Mouse (Mus musculus) heart, postnatal 10 days (tissue): Measurements from ENCODE around the gene Zbtb17. TPM values are rescaled to one million over a fixed set of nuclear protein-coding genes. Genes with fewer than 3 reads are reported as not detected.

ENCODE experiments used
- DNase-seq, 2 experiments: peaks; one replicate each; pipeline ENCODE4 v3.0.0; 2021
- intact Hi-C: fragments of 180-260 bp; cut with DNase I; formaldehyde crosslinking; loops from one replicate; pipeline ENCODE4 v1.15.1; 2025
- total RNA-seq, 2 experiments: library from RNA; stranded (reverse); gene quantifications; 2 replicates each; pipeline ENCODE4 v1.2.3; 2021

Zbtb17 gene
- total RNA-seq, 2 experiments from 2014 or later: 18.0 to 21.9 TPM

DNA sequence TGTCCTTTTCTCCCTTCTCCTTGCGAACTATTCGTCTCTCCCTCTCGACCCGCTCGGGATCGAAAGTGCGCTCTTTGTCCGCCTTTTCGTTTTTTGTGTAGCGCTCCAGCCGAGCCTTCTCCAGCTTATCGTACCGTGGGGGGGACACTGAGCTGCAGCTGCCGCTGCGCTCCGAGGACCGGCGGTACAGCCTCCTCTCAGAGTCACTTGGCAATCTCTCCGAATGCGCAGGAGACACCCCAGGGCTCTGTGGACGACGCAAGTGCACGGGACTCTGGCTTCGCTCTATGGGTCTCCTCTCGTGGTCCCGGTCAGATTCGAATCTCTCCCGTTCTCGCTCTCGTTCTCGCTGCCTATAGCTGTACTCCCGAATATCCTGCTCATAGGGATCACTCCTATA is 34.3 kb downstream of the Zbtb17 start:
- no peak for DNase-seq
- intact Hi-C loops: no loop called here

DNA sequence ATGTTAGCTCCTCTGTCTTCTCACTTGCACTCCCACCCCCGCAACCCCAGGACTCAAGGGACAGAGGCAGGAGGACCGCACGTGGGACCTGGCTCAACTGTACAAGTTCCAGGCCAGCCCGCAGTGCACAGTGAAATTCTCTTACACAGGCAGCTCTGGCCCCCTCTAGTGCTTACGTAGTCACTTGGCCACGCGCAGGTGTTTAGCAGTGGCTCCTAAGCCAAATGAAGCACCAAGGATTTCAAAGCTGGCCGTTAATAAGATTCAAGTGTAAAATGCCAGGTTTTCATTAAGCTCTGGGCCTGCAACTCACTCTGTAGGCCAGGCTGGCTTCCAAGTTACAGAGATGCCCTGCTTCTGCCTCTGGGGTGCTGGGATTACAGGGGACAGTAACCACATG is 35.0 kb downstream of the Zbtb17 start:
- intact Hi-C loops: no loop called here

GRCm38 (mm10) chr4:141484071-141484470 is 39.6 kb downstream of the Zbtb17 start:
- intact Hi-C loops: loop anchor here (1.0 kb wide), 1 partner anchor 33 kb away; no protein-coding TSS in a partner anchor
- DNase-seq: no peak

More for the DNA sequence above, 35.0 kb downstream of the Zbtb17 start:
- DNase-seq: no peak

DNA sequence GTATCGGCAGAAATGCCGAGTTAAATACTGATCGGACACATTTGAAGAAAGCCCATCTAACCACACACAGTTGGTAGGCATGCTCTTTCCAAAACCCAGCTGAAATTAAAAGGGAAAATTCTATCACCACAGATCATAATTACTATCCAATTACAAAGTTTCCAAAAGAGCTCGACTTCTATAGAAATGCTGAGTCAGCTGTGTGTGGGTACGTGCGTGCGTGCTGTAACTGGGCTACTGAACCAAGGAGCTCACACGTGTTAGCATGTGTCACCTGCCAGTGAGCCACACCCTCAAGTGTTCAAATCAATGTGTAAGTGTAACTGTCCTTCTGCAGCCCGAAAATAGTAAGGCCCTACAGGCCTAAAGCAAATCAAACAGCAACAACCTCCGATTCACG is 43.1 kb downstream of the Zbtb17 start:
- intact Hi-C loops: loop anchor here (5.0 kb wide), 1 partner anchor 70 kb away; no protein-coding TSS in a partner anchor
- DNase-seq: no peak

DNA sequence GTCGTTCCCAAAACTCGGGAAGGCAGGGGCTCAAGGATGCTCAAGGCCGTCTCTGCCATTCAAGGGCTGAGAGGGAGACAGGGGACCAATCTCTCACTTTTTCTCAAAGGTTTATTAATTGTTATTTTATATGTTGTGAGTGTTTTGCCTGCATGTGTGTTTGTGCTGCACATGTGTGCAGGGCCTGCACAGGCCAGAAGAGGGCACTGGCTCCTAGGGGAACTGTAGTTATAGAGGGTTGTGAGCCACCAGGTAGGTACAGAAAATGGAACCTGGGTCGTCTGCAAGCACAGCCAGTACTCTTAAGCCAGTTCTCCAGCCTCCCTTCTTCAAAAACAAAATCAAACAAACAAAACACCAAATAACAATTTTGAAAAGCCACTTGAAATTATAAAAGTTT is 44.2 kb downstream of the Zbtb17 start:
- no peak for DNase-seq
- intact Hi-C loops: loop anchor here (5.0 kb wide), 1 partner anchor 69 kb away; no protein-coding TSS in a partner anchor

DNA sequence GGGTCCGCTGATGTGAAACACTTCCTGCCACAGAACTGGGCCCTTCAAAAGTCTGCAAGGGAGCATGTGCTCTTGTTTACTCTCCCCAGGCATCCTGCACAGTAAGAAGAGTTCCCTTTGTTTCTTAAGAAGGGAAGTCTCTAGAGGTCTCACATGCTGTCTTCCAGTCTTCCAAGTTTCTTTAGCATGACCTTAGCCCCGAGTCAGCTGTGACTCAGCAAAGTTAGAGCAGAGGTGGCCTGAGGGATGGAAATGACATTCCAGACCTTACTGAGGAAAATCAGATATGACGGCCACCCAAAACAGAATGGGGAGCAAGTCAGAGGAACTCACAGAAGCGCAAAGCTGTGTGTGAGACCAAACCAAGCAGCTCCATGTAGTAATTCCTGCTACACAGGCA is 56.2 kb downstream of the Zbtb17 start:
- peak; percentile 26 to 30 for DNase-seq
- intact Hi-C loops: loop anchor here (5.0 kb wide), 1 partner anchor 98 kb away; no protein-coding TSS in a partner anchor

DNA sequence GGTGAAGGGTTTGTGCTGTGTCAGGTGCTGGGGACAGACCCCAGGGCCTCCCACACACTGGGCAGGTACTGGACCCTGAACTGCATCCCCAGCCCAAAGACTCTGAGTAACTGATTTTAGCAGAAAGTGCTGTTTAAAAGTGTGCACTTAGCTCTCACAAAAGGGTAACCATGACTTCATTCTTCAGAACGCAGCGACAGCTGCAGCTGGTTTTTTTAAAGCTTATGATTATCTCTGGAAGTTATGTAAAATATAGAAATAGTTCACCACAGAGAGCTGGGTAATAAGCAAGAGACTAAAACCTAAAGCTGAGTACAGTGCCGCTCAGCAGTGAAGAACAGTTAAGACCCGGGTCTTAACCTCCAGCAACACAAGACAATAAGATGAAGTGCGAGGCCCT is 56.6 kb downstream of the Zbtb17 start:
- DNase-seq: no peak
- intact Hi-C loops: loop anchor here (5.0 kb wide), 1 partner anchor 99 kb away; no protein-coding TSS in a partner anchor

DNA sequence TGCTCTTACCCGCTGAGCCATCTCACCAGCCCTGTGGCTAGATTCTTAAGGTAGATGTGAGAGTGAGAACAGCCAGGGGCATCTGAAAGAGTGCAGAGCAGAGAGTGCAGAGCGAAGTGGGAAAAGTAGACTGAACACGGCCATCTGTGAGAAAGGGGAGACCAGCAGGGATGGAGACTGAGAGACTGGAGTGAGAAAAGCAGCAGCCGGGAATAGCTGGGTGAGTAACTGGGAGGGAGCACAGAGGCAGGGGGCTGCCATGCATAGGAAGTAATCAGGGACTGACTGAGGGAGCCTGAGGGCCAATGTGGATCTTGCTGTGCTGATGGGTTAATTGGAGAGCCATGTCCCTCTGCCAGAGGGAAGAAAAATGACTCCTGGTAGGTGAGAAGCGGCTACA is 58.3 kb downstream of the Zbtb17 start:
- intact Hi-C loops: loop anchor here (5.0 kb wide), 1 partner anchor 100 kb away; no protein-coding TSS in a partner anchor
- no peak for DNase-seq

DNA sequence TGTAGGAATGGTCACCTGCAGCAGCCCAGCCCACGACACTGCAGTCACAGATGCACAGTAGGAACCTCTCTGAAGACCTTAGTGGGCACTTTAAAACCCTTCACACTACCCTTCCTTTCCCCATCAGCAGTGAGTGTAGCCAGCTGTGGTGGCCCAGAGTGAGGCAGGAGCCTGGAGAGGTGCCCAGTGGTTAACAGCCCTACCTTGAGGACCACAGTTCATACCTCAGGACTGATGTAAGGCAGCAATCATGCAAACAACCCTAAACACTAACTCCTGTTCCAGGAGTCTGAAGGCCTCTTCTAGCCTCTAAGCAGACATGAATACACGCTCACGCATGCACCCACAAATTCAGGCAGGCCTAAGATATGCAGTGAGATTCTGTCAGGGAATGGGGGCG is 60.0 kb downstream of the Zbtb17 start:
- intact Hi-C loops: loop anchor here (5.0 kb wide), 1 partner anchor 102 kb away; no protein-coding TSS in a partner anchor

GRCm38 (mm10) chr4:141505810-141506209 is 61.4 kb downstream of the Zbtb17 start:
- no peak for DNase-seq
- intact Hi-C loops: loop anchor here (2.0 kb wide), 1 partner anchor 75 kb away; no protein-coding TSS in a partner anchor

More for the DNA sequence above, 60.0 kb downstream of the Zbtb17 start:
- no peak for DNase-seq

GRCm38 (mm10) chr4:141506352-141506751 is 61.9 kb downstream of the Zbtb17 start:
- peak; percentile 87 to 90 for DNase-seq
- intact Hi-C loops: loop anchor here (2.0 kb wide), 1 partner anchor 76 kb away; no protein-coding TSS in a partner anchor

DNA sequence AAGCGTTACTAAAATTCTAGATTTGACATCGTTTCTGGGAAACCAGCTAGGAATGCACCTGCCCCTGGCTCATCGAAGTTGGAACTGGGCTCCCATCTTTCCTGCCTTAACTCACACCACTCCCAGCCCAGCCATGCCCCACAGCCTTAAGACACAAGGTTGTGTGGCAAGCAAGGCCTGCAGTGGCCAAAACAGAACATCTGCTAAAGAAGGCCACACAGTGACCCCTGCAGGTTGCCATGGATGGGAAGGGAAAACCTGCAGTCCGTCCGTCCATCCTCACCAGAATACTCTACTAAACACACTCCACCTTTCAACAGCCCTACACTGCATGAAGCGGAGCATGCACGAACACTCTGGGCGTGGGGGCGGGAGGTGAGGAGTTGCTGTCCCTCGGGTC is 62.4 kb downstream of the Zbtb17 start:
- DNase-seq: peak; percentile 50 to 71
- intact Hi-C loops: loop anchor here (2.0 kb wide), 1 partner anchor 76 kb away; no protein-coding TSS in a partner anchor

GRCm38 (mm10) chr4:141510457-141510856 is 66.0 kb downstream of the Zbtb17 start:
- intact Hi-C loops: no loop called here
- DNase-seq: no peak

GRCm38 (mm10) chr4:141512145-141512544 is 67.7 kb downstream of the Zbtb17 start:
- DNase-seq: no peak
- intact Hi-C loops: no loop called here

GRCm38 (mm10) chr4:141514179-141514641 is 69.8 kb downstream of the Zbtb17 start:
- DNase-seq: no peak
- intact Hi-C loops: no loop called here

Other genes starting within 250 kb of the Zbtb17 start
- 1 to 10 TPM; 1.0 to 1.2 TPM for gene Rsg1, start 230.7 kb upstream of the Zbtb17 start, total RNA-seq
- gene Arhgef19, start 205.2 kb upstream of the Zbtb17 start, total RNA-seq: 10 to 100 TPM; 11.6 to 14.7 TPM
- 1 to 10 TPM; 8.1 TPM for gene Epha2, start 143.4 kb upstream of the Zbtb17 start, total RNA-seq
- 1 to 10 TPM in 1 of 2 experiments, under 1 TPM in 1; 0.94 to 2.9 TPM for gene Fam131c, start 76.4 kb upstream of the Zbtb17 start, total RNA-seq
- gene Clcnka, start 45.9 kb upstream of the Zbtb17 start, total RNA-seq: not detected
- gene Clcnkb, start 28.6 kb upstream of the Zbtb17 start, total RNA-seq: 1 to 10 TPM in 1 of 2 experiments, under 1 TPM in 1; 0.91 to 1.2 TPM
- gene Hspb7, start 23.9 kb upstream of the Zbtb17 start, total RNA-seq: 1,000 to 10,000 TPM; 1,029 to 1,075 TPM
- not detected for gene Srarp, start 8.5 kb upstream of the Zbtb17 start, total RNA-seq
- 10 to 100 TPM; 32.1 to 34.2 TPM for gene Spen, start 93.9 kb downstream of the Zbtb17 start, total RNA-seq
- 100 to 1,000 TPM; 241 to 248 TPM for gene Fblim1, start 161.4 kb downstream of the Zbtb17 start, total RNA-seq
- 10 to 100 TPM; 11.2 to 15.6 TPM for gene Tmem82, start 174.0 kb downstream of the Zbtb17 start, total RNA-seq
- gene Slc25a34, start 179.2 kb downstream of the Zbtb17 start, total RNA-seq: 10 to 100 TPM; 81.1 to 84.5 TPM
- 10 to 100 TPM; 81.0 to 83.1 TPM for gene Plekhm2, start 220.2 kb downstream of the Zbtb17 start, total RNA-seq
- gene Rsc1a1, start 240.9 kb downstream of the Zbtb17 start, total RNA-seq: 1 to 10 TPM in 1 of 2 experiments, under 1 TPM in 1; 0.19 to 3.1 TPM